Mouse (Mus musculus): Measurements from ENCODE around the gene Osbpl9.

The Osbpl9 gene

DNA sequence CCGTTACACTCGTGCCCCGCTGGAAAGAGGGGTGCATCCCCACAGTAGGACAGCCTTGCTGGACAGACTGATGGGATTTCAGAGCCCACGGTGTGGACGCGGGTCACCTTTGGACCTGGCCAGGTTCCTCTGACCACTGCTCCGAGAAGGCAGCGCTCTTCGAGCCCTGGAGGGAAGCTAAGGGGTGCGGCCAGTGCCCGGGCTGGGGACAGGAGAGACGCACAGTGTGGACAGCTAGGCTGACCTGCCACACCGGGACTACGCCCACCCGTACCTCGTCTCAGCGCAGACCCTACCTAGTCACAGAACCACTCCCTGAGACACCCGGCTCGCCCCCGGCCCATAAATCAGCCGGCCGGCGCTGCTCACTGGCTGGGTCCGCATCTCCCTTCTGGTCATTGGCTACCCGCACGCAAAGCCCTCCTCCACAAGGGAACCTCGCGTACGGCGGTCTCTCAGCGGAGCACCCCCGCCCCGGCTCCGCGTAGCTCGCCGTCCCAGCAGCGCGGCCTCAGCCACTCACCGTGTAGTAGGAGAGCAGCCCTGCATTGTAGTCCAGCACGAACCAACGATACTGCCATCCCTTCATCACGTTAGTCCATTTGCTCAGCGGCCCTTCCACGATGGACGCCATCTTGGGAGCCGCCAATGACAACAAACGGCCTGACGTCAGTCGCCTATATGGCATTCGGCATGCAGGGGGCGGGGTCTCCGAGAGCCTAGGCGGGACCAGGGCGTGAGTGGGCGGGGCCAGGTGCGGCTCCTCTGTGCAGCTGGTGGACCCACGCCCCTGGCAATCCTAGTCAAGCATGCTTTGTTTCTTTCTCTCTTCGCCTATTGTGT is at the start of gene Osbpl9:
Osbpl9 (minus strand) TSS at position 691 of the 843 bp plus-strand sequence.
- peak; percentile 99 for DNase-seq (ENCODE audit: low spot score in 2 of 2)

- DNase-seq (ENCODE audit: low spot score in 2 of 2) = peak in 1 of 2 experiments; percentile 26
Measured at GRCm38 (mm10) chr4:109251605-109252004, 49.5 kb upstream of the Osbpl9 start.

DNA sequence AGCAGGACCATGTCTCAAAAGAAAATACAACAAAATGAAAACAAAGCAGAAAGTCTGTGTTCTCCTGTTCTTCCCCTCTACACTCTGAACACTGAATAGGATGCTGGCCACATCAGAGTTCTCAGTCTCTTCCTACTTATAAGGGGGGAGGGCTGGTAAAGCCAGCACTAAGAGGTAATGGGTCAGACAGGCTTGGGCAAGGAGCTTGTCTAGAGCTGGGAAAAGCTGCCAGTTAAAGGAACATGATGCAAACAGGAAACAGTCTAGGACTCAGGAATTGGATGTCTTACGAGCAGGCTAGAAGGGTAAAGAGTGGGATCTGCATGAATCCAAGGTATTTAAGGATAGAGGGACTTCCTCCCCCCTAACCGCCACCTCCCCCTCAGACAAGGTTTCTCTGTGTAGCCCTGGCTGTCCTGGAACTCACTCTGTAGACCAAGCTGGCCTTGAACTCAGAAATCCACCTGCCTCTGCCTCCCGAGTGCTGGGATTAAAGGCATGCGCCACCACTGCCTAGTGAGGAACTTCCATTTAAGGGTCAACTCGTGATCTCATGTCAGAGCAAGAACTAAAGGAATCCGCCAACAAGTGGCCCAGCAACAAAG is 43.0 kb upstream of the Osbpl9 start:
- no peak for DNase-seq (ENCODE audit: low spot score in 2 of 2)

GRCm38 (mm10) chr4:109244506-109244905 is 42.4 kb upstream of the Osbpl9 start:
- DNase-seq (ENCODE audit: low spot score in 2 of 2) = no peak

DNA sequence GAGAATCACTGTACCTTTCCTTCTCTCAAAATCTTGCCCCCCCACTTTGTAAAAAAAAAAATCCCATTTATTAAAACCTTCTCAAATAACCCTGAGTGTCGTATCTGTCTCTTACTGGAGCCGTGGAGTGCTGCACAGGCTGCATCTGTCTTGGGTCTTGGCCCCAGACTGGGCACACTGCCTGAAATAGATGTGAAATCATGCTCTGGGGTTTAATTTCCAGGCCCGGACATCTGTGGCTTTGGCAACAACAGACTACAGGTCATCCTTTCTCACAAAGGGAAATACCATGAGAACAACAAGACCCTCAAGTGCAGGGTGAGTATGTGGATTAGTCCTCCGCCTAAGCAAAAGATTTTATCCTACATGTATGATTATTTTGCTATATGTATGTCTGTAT is 39.9 kb upstream of the Osbpl9 start:
- peak in 1 of 2 experiments; percentile 35 for DNase-seq (ENCODE audit: low spot score in 2 of 2)

DNA sequence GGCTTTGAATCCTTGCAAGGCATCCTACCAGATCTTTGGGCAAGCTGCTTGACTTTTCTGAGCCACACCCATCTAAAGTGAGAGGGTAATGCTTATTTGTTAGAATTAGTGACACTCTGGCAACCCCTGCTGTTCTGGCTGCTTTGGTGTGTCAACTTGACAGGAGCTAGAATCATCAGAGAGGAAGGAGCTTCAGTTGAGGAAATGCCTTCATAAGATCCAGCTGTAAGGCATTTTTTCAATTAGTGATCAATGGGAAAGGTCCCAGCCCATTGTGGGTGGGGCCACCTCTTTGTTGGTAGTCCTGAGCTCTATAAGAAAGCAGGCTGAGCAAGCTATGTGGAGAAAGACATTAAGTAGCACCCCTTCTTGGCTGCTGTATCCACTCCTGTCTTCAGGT is 39.1 kb upstream of the Osbpl9 start:
- no peak for DNase-seq (ENCODE audit: low spot score in 2 of 2)

GRCm38 (mm10) chr4:109238428-109239268 is 36.6 kb upstream of the Osbpl9 start:
- peak; percentile 40 to 48 for DNase-seq (ENCODE audit: low spot score in 2 of 2)

GRCm38 (mm10) chr4:109236186-109236879 is 34.3 kb upstream of the Osbpl9 start:
- no peak for DNase-seq (ENCODE audit: low spot score in 2 of 2)

DNA sequence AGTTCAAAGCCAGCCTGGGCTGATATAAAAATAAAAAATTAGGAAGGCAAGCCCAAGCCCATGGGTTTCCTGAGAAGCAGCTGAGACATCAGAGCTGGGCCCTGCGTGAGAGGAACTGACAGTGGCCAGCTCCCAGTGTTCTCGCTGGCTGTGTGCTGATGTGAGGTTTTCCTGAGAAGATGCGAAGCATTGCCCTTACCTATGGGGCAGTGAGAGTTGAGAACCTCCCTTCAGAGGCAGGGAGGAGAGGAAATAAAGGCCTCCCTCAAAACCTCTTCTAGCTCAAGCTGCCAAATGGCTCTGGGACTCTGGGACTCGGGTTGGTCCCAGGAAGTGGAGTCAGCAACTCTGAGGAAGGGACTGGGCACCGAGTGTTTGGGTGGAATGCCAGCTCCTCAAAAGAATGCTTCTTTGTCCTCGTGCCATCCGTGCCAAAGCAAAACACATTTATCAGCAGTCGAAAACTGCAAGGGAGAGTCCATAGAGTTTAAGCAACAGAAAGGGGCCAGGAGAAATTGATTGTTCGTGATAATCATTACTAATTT is 32.8 kb upstream of the Osbpl9 start:
- DNase-seq (ENCODE audit: low spot score in 2 of 2) = peak in 1 of 2 experiments; percentile 49

DNA sequence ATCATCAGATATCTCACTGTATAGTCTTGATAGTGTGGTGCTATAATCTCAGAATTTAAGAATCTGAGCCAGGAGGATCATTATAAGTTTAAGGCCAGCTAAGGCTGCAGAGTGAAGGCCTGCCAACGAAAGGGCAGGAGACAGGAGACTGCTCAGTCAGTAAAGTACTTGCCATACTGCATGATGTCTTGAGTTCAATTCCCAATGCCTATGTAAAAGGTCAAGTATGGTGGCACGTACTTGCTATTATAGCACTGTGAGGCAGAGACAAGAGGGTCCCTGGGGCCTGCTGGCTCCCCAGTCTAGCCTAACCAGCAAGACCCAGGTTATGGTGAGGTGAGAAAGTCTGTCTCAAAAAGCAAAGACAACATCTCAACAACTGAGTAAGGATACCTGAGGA is 32.1 kb upstream of the Osbpl9 start, which contains the start of gene Calr4:
Calr4 (plus strand) TSS at position 301 of the 400 bp plus-strand sequence.
- DNase-seq (ENCODE audit: low spot score in 2 of 2) = no peak

DNA sequence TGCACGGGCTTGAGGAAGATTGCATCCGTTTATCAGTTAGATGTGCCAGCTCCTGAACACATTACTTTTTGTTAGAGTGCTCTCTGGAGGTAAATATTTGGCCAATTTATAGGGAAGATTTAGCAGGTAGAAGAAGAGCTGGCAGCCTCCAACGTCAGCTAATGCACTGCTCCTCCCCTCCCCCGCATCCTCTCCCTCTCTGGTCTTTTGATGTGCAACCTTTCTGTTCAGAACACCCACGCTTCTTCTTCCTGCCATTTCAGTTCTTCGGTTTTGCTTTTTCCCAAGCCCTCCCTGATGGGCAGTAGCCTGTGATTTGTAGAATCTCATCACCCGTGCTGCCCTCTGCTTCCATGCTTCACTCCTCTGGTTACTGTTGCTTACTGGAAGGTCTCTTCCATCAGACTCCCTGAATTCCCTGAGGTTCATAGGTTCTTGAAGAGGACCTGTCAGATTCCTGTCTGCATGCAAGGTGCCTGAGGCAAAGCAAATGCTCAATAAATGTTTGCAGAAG is 27.8 kb upstream of the Osbpl9 start:
- no peak for DNase-seq (ENCODE audit: low spot score in 2 of 2)

- DNase-seq (ENCODE audit: low spot score in 2 of 2) = no peak
Measured at GRCm38 (mm10) chr4:109226071-109226470, 24.0 kb upstream of the Osbpl9 start.

GRCm38 (mm10) chr4:109225606-109226005 is 23.5 kb upstream of the Osbpl9 start:
- DNase-seq (ENCODE audit: low spot score in 2 of 2) = no peak

- peak; percentile 94 for DNase-seq (ENCODE audit: low spot score in 2 of 2)
Measured at GRCm38 (mm10) chr4:109224762-109225552, 22.9 kb upstream of the Osbpl9 start.

- DNase-seq (ENCODE audit: low spot score in 2 of 2) = no peak
Measured at GRCm38 (mm10) chr4:109222001-109222400, 19.9 kb upstream of the Osbpl9 start.

DNA sequence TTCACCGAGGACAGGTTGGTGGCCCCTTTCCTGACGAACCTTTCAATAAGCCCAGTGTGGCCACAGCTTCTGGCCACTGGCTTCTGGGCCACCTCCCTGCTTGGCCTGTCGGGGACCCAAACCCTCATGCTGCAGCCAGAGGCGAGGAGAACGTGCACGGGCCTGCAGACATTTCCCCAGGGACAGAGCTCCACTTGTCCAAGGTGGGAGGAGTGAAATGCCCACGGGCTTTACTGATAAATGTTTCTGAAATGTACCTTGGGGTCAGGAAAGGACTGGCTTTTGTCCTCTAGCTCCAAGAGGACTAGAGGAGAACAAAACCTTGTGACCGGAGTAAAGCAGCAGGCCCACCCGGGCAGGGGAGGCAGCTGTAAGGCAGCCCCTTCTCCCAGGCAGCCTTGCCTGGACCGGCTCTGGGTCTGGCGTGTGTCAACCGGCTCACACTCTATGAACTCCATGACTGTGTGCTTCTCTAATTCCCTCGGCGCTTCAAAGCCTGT is 18.4 kb upstream of the Osbpl9 start:
- DNase-seq (ENCODE audit: low spot score in 2 of 2) = no peak

DNA sequence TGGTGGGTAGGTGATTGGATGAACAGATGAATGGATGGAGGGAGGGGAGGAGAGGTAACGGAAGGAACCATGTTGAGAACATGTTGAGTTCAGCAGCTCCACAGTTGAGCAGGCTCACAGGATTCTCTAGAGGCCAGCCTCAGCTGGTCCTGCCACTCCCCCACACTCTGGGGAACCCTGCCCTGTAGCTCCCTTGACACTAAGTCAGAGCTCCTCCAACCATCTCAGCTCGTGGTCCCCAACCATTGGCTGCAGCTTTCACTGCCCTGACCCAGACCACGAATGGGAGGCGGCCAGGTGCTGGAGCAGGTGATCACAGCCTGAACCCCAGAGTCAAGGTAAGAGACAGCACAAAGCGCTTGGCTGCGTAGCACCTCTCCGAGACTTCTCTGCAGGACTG is 15.9 kb upstream of the Osbpl9 start:
- no peak for DNase-seq (ENCODE audit: low spot score in 2 of 2)

GRCm38 (mm10) chr4:109213986-109214385 is 11.9 kb upstream of the Osbpl9 start:
- no peak for DNase-seq (ENCODE audit: low spot score in 2 of 2)

- DNase-seq (ENCODE audit: low spot score in 2 of 2) = no peak
Measured at GRCm38 (mm10) chr4:109210881-109211280, 8.8 kb upstream of the Osbpl9 start.

- no peak for DNase-seq (ENCODE audit: low spot score in 2 of 2)
Measured at GRCm38 (mm10) chr4:109210253-109210652, 8.2 kb upstream of the Osbpl9 start.

Data from right cerebral cortex, postnatal 10 days (tissue).